Mouse (Mus musculus) T-helper 17 cell (primary cell): ENCODE measurements around the gene Bace1.

ENCODE experiments used
- in situ Hi-C, 2 experiments: fragments of 300-600 bp; cut with MboI, MseI; formaldehyde crosslinking; loops; 1 replicate in 1 of 2; 2 replicates in 1 of 2; pipeline ENCODE4 v1.15.1; 2025; ENCODE audit warnings: high pct_unique_total_duplicates in 2 of 2

The Bace1 gene

GRCm38 (mm10) chr9:45838434-45839138 is at the start of gene Bace1:
Bace1 (plus strand) TSS chr9:45838580.
- in situ Hi-C loops, result no loop called here

GRCm38 (mm10) chr9:45791456-45792142 is 46.8 kb upstream of the Bace1 start:
- in situ Hi-C loops, result no loop called here

- in situ Hi-C loops, result no loop called here
These were observed 46.1 kb upstream of the Bace1 start for GRCm38 (mm10) chr9:45792235-45792634.

- in situ Hi-C loops, result no loop called here
These were observed 44.7 kb upstream of the Bace1 start for GRCm38 (mm10) chr9:45793697-45794096.

- in situ Hi-C loops, result no loop called here
These were observed 42.7 kb upstream of the Bace1 start for GRCm38 (mm10) chr9:45795722-45796121.

- in situ Hi-C loops, result no loop called here
These were observed 41.1 kb upstream of the Bace1 start for GRCm38 (mm10) chr9:45797271-45797670.

GRCm38 (mm10) chr9:45798467-45799164 is 39.8 kb upstream of the Bace1 start:
- in situ Hi-C loops, result no loop called here

- in situ Hi-C loops, result no loop called here
These were observed 39.0 kb upstream of the Bace1 start for GRCm38 (mm10) chr9:45799402-45799801.

GRCm38 (mm10) chr9:45803070-45803774 is 35.2 kb upstream of the Bace1 start:
- in situ Hi-C loops, result no loop called here

- in situ Hi-C loops, result no loop called here
These were observed 31.5 kb upstream of the Bace1 start for GRCm38 (mm10) chr9:45806847-45807246.

- in situ Hi-C loops, result no loop called here
These were observed 31.0 kb upstream of the Bace1 start for GRCm38 (mm10) chr9:45807337-45807736.

- in situ Hi-C loops, result no loop called here
These were observed 30.6 kb upstream of the Bace1 start for GRCm38 (mm10) chr9:45807761-45808160.

GRCm38 (mm10) chr9:45811946-45812345 is 26.4 kb upstream of the Bace1 start:
- in situ Hi-C loops, result no loop called here

- in situ Hi-C loops, result no loop called here
These were observed 23.3 kb upstream of the Bace1 start for GRCm38 (mm10) chr9:45815113-45815512.

- in situ Hi-C loops, result no loop called here
These were observed 22.9 kb upstream of the Bace1 start for GRCm38 (mm10) chr9:45815525-45815924.

GRCm38 (mm10) chr9:45818406-45819011 is 19.9 kb upstream of the Bace1 start:
- in situ Hi-C loops, result no loop called here

- in situ Hi-C loops, result no loop called here
These were observed 10.6 kb upstream of the Bace1 start for GRCm38 (mm10) chr9:45827663-45828290.

GRCm38 (mm10) chr9:45828291-45828963 is 10.0 kb upstream of the Bace1 start, which contains the start of gene Cep164:
Cep164 (minus strand) TSS chr9:45828691.
- in situ Hi-C loops, result no loop called here

GRCm38 (mm10) chr9:45829107-45829506 is 9.3 kb upstream of the Bace1 start:
- in situ Hi-C loops, result no loop called here

GRCm38 (mm10) chr9:45832898-45833297 is 5.5 kb upstream of the Bace1 start:
- in situ Hi-C loops, result no loop called here
